Mouse (Mus musculus): Measurements from ENCODE around the gene Blm.

- TF ChIP-seq CTCF (IDR thresholded peaks at IDR 0.05; ENCODE audit: low read depth, low read length) (no peak), POLR2A (IDR thresholded peaks at IDR 0.05; ENCODE audit: extremely low read depth, insufficient read depth, low read length) (no peak)
Observed at GRCm38 (mm10) chr7:80501006-80501405, 33.9 kb downstream of the Blm start.

All from liver, adult 2 months (tissue).